Mouse (Mus musculus): ENCODE data around the gene Zfp715.

The Zfp715 gene

DNA sequence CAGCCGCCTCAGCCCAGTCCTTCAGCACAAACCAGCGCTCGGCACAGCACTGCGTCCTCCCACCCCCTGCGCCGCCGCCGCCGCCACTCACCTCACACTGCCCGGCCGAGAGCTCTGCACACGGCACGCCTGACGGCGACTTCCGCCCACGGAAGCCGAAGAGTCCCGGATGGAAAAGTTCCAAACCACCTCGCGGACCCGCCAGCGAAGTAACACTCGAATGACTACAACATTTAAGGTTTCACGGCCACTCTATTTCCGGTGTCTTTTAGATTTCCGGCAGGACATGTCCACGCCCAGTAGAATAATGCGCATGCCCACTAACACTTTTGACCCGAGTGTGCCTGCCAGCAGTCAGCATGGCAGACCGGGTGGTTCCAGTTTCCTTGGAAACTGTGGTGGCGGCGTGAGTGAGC is at the start of gene Zfp715:
Gene Zfp715, minus strand, starts transcription at position 282 of the 416 bp plus-strand sequence.
- peak; percentile 93 to 97 for DNase-seq

GRCm38 (mm10) chr7:43362021-43362420 is 48.9 kb upstream of the Zfp715 start:
- no peak for DNase-seq

GRCm38 (mm10) chr7:43361442-43361841 is 48.3 kb upstream of the Zfp715 start:
- no peak for DNase-seq

DNA sequence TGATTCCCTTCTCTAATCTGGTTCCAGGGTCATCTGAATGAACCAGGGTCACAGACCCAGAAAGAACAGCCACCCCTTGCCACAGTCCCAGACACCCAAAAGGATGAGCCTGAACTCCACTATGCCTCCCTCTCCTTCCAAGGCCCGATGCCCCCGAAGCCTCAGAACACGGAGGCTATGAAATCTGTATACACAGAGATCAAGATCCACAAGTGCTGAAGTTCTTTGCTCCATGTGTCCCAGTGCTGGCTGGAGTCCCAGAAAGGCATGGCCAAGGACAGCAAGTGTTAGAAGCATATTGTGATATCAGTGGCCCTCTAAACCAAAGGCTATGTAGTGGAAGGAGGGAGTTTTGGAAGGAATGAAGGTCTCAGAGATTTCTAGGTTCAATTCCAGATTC is 45.5 kb upstream of the Zfp715 start:
- DNase-seq: peak in 1 of 2 experiments; percentile 29

DNA sequence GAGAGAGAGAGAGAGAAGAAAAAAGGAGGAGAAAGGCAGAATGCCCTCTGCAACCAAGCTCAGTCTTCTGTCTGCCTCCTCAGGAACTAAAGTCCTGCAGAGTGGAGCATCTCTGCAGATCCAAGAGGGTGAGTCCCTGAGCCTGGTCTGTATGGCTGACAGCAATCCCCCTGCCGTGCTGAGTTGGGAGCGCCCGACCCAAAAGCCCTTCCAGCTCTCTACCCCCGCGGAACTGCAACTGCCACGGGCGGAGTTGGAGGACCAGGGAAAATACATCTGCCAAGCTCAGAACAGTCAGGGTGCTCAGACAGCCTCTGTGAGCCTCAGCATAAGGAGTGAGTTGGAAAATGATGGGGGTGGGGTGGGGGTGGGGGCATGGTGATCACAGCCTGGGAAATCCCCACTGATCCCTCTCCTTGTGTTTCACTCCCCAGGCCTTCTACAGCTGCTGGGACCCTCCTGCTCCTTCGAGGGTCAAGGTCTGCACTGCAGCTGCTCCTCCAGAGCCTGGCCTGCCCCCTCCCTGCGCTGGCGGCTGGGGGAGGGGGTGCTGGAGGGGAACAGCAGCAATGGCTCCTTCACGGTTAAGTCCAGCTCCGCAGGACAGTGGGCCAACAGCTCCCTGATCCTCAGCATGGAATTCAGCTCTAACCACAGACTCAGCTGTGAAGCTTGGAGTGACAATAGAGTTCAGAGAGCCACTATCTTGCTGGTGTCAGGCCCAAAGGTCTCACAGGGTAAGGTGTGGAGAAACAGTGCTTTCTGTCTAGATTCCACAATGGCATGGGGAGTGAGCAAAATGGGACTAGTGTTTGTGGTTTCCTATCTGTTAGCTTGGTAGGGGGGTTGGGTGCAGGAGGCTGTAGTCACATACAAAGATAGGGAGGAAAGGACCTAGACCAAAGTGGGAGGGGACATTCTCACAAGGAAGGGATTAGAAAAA is 42.1 kb upstream of the Zfp715 start:
- DNase-seq: no peak

DNA sequence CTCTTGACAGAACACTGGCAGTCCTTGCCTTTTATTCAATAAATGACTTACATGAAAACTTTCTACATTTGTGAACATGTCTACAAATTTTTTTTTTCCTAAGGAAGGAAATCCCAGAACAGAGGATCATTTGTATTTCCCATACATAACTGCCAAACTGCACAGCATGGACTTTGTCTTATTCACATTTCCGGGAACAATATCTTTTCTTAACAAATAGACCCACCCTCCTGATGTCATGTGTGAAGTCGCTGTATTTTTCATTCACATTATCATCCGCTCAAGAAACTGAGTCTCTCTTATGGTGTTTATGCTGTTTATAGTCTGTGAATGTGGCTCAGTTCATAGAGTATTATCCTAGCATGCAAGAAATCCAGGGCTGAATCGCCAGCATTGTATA is 40.7 kb upstream of the Zfp715 start:
- DNase-seq: no peak

- DNase-seq: no peak
Observed at GRCm38 (mm10) chr7:43353118-43353517, 40.0 kb upstream of the Zfp715 start.

DNA sequence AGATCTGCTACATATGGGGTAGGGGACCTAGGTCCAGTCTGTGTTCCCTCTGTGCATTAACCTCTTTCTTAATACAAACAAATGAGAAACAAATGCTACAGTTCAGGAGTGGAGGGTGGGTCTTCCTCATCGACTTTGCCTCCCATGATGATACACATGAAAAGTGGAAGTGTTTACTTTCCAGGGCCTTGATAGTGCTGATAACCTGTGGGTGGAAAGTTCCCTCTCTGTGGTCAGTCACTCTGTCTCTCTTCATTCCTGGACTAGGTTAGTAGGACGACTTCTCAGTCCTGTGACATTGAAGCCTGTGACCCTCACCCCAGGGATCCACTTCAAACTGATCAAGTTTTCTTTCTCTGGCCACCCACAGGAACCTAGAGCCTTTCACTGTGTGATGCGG is 38.1 kb upstream of the Zfp715 start, which contains the start of gene Siglecf:
Gene Siglecf, plus strand, starts transcription at position 188 of the 400 bp plus-strand sequence.
- DNase-seq: no peak

DNA sequence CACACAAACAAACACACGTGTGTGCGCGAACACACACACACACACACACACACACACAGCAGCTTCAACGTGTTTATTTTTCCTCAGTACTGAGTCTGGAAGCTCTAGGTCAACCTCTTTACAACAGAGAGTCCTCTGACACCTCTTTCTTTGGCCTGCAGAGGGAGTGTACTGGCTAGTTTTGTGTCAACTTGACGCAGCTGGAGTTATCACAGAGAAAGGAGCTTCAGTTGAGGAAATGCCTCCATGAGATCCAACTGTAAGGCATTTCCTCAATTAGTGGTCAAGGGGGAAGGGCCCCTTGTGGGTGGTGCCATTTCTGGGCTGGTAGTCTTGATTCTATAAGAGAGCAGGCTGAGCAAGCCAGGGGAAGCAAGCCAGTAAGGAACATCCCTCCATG is 36.5 kb upstream of the Zfp715 start:
- DNase-seq: peak; percentile 11 to 43

DNA sequence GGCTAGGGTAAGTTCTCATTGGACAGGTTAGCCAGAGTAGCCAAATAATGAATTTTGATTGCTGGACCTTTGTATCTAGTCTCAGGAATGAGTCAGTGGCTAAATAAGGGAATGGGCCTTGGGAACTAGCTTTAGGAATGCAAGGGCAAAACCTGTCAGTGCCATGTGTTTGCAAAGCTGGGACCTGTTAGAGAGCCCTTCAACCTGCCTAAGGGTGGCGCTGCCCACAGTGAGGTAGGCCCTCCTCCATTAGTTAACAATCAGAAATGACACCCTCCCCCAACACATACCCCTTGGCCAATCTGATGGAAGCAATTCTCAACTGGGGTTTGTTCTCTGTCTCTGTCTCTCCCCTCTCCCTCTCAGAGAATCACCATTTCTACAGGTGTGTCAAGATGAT is 33.5 kb upstream of the Zfp715 start:
- no peak for DNase-seq

GRCm38 (mm10) chr7:43346148-43346547 is 33.1 kb upstream of the Zfp715 start:
- no peak for DNase-seq

DNA sequence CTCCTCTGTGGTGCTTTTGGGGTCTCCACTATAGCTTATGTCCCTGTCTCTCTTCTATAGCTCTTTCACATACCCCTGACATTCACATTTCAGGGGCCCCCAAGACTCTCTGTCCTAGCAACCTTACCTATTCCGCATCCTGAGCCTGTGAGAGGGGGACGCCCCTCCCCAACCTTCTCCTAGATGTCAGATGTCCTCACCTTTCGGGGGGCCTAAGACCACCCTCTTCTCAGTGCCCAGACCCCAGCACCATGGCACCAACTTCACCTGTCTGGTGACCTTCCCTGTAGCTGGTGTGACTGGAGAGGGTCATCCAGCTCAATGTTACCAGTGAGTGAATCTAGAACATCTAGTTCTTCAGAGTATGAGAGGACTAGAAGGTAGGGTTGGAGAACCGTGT is 31.4 kb upstream of the Zfp715 start:
- DNase-seq: no peak

DNA sequence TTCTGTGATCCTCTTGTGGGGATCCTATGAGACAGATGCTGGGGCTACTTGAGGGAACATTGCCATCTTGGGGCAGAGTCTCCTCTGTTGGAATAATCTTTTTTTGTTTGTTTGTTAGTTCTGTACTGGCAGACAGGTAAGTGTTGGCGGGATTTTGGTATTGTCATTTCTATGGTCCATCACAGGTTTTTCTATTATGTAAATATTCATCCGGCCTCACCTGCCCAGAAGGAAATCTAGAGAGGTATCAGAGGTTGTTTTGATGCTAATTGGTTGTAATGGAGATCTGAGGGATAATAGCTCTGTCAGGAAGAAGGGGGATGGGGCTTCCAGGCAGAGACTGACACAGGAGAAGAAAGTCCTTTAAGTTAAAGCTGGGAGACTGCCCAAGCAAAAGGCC is 30.9 kb upstream of the Zfp715 start:
- no peak for DNase-seq

GRCm38 (mm10) chr7:43343191-43343590 is 30.1 kb upstream of the Zfp715 start:
- DNase-seq: no peak

DNA sequence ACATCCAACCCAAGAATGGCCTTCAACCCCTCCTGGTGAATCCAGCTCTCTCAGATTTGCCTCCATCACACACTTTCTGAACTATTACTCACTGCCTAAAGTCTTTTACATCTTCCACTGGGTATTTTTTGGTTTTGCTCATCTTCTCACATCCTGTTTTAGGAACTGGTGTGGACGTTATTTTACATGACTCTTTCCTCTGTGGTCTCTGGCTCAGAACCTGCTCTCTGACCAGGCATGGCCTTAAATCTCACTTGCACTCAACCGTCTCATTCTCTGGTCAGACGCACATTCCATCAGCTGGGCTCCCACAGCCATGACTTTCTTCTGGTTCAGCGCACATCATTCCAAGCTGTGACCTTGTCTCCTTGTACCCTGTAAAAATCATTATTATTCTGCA is 27.7 kb upstream of the Zfp715 start:
- DNase-seq: no peak

GRCm38 (mm10) chr7:43333899-43334298 is 20.8 kb upstream of the Zfp715 start:
- no peak for DNase-seq

DNA sequence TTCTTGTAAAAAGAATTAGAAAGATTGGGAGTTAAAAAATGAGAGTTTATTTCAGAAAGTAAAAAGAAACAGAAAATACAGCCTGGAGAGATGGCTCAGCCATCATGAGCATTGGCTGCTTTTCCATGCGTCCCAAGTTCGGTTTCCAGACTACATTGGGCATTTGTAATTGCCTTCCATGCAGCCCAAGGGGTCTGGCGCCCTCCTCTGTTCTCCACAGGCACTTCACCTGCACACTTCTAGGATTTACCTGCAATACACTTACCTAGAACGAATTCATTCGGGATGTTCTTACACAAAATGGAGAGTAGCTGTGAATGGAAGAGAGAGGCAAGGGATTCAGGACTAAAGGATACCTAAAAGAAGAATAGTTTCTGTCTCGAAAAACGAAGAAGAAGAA is 20.1 kb upstream of the Zfp715 start:
- peak; percentile 33 to 72 for DNase-seq

DNA sequence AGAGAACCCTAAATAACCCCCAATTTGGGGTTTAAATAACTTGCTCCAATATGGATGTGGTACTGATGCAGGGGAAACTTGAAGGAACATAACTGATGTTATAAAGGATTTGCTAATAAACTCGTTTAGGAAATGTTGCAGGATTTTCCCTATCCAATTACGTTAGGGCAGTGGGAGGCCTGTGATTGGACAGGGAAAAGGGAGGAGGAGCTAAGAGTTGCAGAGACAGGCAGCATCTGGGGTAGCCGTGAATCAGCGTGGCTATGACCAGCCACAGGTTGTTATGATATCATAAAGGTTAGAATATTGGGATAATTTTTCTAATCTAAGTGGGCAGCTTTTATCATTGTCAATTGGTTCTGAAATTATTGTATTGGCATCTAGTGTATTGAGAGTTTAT is 15.0 kb upstream of the Zfp715 start:
- DNase-seq: no peak

GRCm38 (mm10) chr7:43326223-43326780 is 13.2 kb upstream of the Zfp715 start:
- no peak for DNase-seq

- DNase-seq: no peak
Observed at GRCm38 (mm10) chr7:43312386-43313012, 595 bp downstream of the Zfp715 start.

- peak; percentile 10 for DNase-seq
Observed at GRCm38 (mm10) chr7:43311632-43312031, 1.5 kb downstream of the Zfp715 start.

DNA sequence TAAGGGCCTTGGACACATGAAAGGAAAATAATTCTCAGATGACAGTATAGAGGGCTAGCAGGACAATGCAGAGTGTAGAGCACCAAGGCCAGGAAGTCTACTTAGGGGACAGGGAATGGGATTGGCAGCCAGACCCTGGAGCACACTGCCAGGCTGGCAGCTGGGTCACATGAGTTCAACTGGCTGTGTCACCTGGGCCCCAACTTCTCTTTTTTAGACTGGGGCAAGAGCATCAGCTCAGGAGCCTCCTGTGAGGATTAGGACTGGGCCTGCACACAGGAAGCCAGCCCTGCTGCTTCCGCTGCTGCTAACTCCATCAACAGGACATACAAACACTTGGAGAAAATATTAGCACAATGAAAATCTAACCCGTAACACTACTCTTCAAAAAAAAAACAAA is 4.0 kb downstream of the Zfp715 start:
- peak in 1 of 2 experiments; percentile 7 for DNase-seq

DNA sequence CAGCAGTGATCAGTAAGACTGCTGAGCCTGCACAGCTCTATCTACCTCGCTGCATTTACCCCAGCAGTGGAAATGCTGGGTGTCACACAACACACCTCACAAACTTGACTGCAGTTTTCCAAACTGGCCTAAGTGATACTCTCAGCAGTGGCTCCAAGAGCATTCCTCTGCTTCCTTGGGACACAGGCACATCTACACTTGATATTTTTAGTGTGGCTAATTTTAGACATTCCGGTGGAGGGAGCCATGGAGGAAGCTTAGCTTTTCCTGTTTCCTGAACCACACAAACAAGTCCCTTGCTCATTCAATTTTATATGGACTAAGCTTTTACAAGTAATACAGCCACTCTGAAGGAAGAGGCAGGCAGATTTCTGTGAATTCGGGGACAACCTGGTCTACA is 7.9 kb downstream of the Zfp715 start:
- peak; percentile 35 to 45 for DNase-seq

GRCm38 (mm10) chr7:43291524-43291923 is 21.6 kb downstream of the Zfp715 start:
- DNase-seq: no peak

All from kidney, postnatal 36 days (tissue).